Mouse (Mus musculus) R1 (cell line): ENCODE data around the gene Gal.

Experiments used
- DNase-seq: peaks from one replicate; pipeline ENCODE4 v3.0.0-alpha.2; 2018; ENCODE audit warnings: low read depth, low spot score

Gene Gal

DNA sequence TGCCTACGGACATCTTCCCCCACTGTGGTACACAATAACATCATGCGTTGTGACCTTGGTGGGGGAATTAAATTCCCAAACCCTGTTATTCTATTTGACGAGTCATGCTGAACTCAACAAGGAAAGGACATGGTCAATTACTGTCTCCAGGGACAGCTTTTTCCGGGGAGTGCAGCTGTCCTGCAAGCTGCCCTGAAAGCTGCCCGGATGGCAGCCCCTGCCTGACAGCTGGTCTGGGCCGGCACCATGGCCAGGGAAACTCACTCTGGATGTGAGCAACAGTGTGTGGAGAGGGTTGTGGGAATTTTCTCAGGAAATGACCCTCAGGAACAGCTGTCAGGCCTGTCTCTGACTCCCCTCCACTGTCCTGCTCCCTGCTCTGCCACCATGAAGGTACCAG is 8.1 kb upstream of the Gal start:
- no peak for DNase-seq

DNA sequence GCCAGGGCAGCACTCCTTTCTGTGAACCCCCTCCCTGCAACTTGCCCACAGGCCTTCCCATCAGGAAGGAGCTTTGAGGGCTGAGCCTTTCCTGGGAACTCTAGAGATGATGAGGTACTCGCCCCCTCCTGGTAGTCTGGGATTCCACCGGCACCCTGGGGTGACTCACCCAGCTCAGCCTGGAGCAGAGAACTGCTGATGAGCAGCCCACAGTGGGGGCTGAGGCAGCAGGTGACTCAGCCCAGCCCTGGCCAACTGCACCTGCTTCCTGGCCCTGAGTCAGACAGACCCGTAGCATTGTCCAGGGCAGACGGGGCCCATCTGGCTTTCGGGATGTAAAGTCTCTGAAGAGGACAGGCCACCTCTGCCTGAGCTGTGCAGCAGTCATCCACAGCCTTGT is 4.9 kb upstream of the Gal start:
- no peak for DNase-seq

DNA sequence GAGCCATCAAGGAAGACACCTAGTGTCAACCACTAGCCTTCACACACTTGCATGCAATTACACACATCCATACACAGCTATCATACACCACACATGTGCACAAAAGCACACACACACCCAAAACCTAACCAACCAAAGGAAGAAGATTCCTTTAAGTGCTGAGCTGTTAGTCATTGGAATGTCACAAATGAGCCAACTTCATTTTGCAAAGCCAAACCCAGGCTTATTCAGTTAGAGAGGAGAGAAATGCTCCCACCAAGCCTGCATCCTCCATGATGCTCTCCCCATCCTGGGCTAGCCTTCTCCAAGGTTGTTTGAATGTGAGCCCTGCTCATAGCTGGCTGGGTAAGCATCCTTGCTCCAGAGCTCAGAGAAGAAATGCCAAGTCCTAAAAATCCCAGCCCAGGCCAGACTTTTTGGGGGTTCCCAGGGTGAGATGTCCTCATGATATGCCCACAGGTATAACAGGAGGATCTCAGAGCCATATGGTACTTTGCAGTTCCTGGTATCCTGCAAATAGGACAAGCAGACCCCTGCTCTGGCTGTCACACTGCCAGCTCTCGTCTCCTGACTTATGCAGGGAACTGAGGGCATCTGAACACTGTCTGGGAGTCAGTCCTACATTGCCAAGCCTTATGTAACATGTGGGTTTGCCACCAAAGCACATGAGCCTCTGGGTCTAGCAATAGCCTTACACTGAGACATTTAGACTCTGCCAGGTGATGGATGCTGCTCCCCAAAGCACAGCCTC is 8.6 kb downstream of the Gal start:
- DNase-seq = no peak

DNA sequence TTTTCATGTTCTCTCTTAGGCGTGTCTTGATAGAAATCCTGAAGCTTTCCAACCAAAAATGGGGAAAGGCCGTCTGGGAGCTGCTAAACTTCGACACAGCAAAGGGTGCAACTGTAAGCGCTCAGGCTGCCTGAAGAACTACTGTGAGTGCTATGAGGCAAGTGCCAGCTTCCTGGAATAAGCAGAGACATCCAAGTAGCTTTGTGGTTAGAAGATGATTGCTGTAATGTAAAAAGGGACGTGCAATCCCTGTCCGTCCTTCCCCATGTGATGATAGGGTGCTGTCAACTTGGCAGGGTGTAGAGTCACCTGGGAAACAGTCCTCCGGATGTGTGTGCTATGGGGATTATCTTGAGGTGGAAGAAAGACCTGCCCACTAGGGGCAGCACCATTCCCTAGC is 10.3 kb downstream of the Gal start:
- DNase-seq = peak; percentile 19

- DNase-seq = no peak
Observed at GRCm38 (mm10) chr19:3402390-3402789, 12.0 kb downstream of the Gal start.

GRCm38 (mm10) chr19:3401943-3402342 is 12.4 kb downstream of the Gal start:
- DNase-seq = no peak

DNA sequence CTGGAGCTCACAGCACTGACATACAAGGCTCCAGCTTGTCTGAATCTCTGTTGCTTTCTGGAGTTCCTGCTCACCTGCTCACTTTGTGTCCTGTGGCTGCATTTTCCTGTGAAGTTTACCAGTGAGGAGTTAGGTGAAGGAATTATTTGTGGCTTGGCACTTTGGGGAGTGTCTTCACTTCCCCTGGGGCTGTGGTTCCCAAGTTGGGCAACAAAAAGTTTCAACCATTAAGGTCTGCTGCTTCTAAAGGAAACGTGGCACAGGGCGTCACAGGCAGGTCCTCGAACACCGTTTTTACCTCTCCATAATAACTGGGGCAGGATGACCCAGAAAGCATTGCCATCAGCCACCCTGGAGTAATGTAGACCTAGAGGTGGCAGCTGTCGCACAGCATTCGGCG is 12.8 kb downstream of the Gal start:
- DNase-seq = no peak

- DNase-seq = no peak
Observed at GRCm38 (mm10) chr19:3400057-3400456, 14.3 kb downstream of the Gal start.

DNA sequence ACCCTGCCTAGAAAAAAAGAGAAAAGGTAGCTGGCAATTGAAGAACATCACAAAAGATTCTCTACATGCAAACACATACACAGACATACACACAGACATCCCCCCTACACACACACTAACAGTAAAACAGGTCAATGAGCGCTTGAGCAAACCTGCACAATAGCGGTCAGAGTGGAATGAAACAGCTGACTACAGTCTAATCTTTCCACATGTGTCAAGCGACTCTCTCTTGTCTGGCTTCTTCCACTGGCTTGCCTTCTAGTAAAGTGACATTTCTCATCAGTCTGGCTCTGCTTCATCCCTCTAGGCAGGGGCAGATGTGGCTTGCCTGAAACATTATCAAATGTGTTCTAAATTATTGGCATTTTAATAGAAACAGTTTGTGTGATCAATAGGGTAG is 20.1 kb downstream of the Gal start:
- DNase-seq = no peak

DNA sequence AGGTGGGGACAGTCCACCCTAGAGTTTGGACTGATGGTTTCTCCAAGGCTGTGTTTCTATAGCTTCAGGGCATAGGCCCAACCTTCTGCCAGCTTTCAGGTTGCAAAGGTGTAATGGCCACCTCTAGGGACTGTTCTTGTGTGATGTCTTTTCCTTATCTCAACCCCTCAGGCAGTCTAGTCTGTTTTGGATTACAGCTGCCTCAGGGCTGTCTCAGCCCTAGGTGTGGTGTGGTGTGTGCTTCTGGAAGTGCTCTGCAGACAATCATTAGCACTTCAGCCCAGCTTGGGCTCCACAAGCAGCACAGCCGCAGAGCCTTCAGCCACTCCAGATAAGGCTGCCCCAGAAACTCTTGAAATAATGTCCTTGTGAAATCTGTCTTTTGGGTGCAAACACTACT is 22.0 kb downstream of the Gal start:
- no peak for DNase-seq

DNA sequence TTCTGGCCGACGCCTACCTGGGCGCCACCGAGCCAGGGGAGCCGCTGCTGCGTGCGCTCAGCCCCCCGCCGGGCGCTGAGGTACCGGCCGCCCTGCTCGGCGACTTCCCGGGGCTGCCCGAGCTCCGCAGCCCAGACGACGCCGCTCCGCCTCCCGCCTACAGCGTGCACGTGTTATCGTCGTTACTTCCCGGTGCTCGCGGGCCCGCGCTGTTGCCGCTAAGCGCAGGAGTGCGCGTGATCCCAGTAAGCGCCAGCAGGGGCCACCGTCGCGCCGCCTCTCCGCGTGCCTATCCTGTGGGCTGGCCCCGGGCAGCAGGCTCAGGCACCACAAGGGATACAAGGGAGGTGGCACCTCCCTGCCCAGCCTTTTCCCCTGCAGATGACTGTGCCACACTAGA is 25.3 kb downstream of the Gal start:
- peak; percentile 83 for DNase-seq

GRCm38 (mm10) chr19:3388629-3389057 is 25.7 kb downstream of the Gal start, which contains the start of gene Tesmin:
Gene Tesmin (plus strand): TSS chr19:3388857.
- peak; percentile 96 for DNase-seq

- peak; percentile 31 for DNase-seq
Observed at GRCm38 (mm10) chr19:3388061-3388460, 26.3 kb downstream of the Gal start.

- DNase-seq = no peak
Observed at GRCm38 (mm10) chr19:3378614-3379013, 35.7 kb downstream of the Gal start.

DNA sequence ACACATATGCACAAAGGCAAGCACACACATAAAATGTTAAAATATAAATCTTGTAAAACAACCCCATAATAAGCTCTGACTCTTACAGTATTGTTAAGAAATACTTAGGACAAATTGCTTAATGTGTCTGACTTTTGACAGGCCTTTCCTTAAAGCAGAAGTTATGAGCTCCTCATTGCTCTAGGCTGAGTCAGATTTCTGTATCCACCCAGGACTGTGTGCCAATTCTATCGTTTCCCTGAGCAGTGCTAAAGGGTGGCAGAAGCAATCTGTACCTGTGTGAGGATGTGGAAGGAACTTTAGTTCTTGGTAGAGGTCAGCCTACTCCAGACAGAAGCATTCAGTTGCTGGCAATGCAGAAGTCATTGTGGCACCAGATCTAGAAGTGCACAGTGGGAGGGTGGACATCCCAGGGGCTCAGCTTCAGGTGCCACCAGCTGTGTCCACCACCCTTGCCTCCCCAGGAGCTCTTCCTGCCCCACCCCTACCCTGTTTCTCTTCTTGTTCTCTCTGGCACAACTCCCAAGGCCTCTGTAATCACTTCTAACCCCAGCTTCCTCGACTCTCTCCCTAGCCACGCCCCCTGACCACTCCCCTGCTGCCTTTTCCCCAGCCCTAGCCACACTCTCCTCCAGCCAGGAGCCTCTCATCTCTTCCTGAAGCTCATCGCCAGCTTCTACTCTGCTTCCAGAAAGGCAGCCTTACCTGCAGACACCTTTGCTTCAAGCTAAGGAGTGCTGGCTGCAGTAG is 37.2 kb downstream of the Gal start:
- peak; percentile 26 for DNase-seq

DNA sequence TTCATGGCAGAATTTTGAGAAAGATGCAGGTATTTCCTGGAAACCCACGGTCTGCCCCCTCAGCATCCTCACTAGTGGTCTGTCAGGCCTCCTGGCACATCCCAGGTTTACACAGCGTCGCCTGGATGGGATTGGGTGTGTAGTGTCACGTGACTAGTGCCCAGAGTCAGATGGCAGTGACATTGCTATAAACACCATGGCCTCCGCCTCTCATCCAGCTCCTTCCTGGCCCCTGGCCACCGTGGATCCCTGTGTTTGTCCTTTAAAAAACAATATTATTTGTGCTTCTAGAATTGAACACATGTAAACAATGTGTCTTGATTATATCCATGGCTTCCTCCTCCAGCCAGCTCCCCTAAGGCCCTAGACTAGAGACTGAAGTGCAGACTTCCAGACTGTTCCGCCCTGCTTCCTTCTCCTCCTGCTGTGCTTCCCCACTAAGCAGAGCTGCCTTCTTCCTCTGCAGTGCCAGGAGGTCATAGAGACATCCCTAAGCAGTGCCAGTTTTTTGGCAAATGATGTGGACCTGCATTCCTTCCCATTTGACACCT is 38.3 kb downstream of the Gal start:
- DNase-seq = no peak

DNA sequence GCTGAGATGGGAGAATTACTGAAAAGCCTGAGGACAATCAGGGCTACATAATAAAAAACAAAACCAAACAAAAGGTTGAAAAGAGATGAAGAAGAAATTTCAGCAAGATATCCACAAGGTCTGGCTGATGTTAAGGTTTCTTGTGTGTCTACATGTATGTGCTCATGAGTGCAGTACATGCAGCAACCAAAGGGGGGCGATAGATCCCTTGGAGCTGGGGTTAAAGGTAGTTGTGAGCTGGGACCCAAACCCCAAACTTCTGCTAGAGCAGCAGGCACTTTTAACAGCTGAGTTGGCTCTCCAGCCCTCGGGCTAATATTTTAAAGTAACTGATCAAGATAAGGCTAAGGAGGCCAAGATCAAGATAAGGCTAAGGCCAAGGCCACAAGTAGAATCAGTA is 40.3 kb downstream of the Gal start:
- DNase-seq = peak; percentile 76

GRCm38 (mm10) chr19:3373380-3373779 is 41.0 kb downstream of the Gal start:
- DNase-seq = no peak

- peak; percentile 49 for DNase-seq
Observed at GRCm38 (mm10) chr19:3368276-3368675, 46.1 kb downstream of the Gal start.

GRCm38 (mm10) chr19:3365089-3365488 is 49.3 kb downstream of the Gal start:
- peak; percentile 52 for DNase-seq

GRCm38 (mm10) chr19:3363510-3363909 is 50.8 kb downstream of the Gal start:
- DNase-seq = no peak
